Mouse (Mus musculus) ovary, postnatal 10 days (tissue): Measurements from ENCODE around the gene Fras1.

Experiments used
- DNase-seq: peaks from one replicate; pipeline ENCODE4 v3.0.0; 2022; ENCODE audit warnings: low spot score

Fras1 gene

DNA sequence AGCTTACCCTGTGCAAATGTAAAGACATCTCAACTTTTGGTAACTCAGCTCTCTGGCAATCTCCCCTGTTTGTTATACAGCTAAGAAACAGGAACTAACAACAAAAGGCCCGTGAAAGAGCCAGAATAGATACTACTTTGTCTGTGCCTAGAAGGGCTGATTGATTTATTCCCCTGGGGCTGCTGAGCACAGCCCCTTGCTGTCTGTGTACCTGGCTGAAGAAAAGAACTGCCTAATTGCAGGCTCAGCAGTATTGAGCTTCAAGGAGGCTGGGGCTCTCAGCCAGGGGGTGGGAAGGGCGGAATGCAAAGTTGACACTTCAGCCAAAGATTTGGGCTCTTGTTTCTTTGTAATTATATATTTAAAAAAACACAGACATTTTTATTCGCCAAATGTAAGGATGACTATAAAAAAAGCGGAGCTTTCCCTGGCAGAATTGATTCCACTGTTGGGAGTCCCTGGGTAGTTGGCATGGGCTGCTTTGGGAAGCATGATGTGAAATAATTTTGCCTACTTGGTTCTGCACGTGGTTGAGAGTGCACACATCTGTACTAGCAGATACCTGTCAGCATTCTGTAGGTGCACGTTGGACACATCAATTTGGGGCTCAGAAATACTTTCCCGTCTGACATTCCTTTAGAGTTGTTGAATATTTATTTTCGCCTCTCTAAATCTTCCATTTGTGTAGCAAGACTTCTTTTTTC, 31.5 kb downstream of the Fras1 start:
- DNase-seq, result no peak

DNA sequence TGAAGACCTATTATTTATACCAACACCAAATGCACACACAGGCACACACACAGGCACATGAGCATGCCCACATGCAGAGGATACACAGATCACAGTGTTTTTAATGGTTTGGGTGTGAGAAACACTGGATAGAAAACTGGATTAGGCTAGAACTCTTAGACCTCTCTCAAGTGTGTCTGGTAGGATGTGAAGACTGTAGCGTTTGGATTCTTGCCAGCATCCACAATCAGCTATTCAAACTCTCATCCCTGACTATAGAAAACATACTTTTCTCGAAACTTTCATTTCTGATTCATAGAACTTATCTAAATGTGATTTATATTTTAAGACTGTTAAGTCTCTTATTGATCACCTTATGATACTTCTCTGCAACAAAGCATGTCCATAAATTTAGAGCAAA, 34.5 kb downstream of the Fras1 start:
- no peak for DNase-seq

DNA sequence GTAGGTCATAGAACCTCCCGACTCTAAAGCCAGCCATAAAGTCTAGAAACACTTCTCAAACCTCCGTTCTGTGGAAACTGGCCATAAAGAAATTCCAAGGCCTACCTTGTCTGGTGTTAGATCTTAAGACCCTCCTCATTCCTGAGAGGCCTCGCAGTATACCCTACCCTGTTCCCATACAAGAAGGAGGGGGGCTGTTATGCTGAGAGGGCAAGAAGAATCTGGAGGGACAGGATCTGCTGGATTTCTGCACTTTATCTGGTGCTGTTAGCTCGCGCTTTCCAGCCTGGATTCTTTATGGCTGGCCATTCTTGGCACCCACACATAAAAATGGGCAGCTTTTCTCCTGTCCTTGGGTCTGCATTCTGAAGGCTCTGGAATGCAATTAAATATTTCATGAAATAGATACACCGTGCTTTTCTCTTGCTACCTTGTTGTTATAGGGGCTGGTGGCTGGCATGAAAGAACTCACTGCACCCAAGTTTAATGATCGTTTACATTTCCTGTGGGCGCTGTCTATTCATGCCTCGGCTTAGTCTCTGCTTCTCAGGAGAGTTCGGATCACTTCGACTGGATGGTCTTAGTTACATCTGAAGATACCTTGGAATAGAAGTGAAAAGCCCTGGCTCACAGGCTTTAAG, 39.1 kb downstream of the Fras1 start:
- DNase-seq, result no peak

DNA sequence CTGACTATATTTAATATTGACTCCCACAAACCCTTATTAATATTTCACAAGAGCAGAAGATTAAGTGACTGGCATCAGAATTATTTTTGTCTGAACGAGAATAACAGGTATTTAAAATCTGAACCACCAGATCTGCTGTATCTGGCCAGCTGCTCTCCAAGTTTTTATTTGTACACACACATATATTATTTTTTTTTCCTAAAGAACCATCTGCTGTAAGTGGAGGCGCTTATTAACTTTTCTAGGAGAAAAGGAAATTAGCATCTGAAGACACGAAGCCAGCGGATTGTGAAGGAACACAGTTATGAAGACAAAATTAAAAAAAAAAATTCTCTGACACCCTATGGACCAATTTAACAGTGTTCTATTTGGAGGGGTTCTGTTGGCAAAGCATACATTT, 43.4 kb downstream of the Fras1 start:
- DNase-seq, result no peak

DNA sequence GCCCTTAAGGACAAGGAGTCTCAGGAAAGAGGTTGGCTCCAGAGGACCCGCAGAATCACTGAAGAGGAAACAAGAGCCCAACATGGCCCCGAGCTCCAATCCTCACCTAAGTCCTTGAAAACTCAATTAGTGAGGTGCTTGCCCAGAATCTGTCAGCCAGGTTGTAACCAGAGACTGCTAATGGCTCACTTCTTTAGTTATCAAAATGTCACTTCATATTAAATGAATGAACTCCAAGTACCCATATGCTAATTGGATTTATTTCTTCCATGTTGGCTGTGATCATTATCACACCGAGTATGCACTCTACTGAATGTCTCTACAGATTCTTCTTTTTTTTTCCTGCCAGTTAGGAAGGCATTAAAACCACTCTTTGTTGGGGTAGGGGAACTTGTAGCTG, 47.8 kb downstream of the Fras1 start:
- no peak for DNase-seq

DNA sequence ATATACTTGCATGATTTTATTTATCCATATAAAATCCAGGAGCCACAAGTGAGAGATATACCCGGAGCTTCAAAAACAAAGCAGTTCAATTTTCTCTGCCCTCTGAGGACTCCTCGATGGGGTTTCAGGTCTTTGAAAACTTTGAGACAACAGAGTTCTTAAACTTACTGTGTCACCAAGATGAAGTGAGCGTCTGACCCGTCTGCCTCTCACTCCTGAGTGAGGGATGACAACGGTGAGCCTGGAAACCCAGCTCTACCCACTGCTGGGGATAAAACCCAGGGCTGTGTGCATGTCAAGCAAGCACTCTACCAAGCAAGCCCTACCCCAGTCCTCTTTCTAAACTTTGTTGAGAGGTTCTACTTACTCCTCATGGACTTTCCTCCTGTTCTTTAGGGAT, 49.0 kb downstream of the Fras1 start:
- no peak for DNase-seq

DNA sequence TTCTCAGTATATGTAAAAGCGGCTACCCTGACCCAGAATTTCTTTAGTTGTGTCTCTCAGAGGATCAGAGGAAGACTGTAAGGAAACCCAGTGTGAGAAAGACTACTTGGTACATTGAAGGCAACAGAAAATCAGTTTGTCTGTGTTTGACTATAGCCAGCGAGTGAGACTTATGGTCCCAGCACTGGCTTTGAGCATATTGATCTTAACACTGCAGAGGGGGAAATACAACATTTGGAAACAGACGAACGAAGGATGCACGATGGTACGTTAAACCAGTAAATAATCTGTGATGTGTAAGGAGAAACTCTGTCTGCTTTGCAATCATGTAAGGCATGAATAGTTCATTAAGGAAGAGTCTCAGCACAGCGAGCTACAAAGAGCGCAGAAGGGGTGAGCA, 51.6 kb downstream of the Fras1 start:
- DNase-seq, result no peak

DNA sequence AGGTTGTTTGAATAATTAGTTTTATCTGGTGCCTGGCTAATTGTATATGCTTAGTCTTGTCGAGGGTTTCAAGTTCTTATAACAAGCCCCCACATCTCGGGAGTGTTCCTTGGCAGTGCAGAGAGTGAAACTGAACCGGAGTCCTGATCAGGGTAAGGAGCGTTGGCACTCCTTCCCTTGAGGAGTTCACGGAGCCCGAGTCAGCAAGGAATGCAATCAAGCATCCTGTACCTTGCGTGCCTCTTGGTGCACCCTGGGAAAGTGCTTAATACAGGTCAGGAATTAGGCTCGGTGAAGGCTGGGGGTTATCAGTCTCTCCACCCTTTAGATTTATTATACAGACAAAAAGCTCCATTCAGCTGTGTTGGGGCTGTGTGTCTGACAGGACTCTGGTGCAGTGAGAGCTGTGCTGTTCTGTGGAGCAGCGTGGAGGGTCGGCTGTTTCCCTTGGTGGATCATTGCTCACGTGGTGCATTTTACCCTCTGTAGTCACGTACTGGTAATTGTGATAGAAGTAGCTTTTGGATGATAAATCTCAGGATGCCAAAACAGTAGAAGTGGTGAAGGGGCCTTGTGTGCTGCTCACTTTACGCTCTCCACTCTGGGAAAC, 55.9 kb downstream of the Fras1 start:
- DNase-seq, result no peak

DNA sequence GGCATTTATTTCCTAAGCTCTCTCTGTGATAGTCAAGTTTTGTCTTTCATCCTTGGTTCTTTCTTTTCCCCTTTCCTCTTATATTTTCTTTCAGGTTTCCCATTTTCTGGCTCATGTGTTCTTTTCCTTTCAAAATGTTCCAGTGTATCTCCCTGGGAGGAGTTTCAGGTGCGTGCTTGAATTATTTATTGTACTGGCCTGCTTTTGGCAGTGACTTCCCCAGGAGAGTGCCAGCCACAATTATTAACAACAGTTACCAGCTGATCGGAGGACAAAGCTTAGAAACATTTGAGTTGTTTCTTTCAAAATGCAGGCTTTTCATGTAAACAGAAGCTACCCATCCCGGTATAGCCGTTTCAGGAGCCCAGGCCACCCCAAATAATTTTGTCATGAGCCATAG, 64.1 kb downstream of the Fras1 start:
- DNase-seq, result no peak

DNA sequence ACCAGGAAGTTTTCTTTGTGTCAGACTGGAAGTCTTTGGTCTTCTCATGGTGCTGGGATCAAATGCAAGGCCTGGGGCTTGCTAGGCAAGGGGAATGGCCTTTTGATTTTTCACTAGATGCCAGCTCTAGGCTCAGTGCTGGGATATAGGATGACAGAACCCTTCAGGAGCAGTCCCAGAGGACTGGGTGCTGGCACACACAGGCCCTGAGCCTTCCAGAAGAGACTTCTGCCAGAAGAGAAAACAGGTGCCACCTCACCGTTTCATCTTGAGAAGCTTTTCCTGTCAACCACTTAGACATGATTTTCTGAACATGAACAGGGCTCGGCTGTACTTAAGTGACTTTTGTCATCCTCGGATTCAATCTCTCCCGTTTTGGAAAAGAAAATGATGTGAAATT, 66.1 kb downstream of the Fras1 start:
- DNase-seq, result no peak

DNA sequence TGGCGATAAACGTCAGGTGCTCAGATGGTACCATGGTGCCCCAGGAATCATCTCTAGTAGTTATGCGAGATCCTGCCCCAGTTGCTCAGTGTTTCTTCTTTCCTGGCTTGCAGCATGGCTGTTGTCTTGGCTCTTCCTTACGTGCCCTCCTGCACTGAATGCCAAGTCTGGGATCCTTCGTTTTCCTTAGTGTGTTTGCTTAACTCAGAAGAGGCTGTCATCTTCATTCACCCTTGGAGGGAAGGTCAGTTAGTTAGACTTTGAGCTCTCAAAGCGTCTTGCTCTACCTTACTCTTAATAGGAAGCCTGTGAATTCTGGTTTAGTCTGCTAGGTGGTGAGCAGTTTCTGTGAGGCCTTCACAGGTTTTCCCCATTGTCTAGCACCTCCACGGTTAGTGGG, 73.7 kb downstream of the Fras1 start:
- no peak for DNase-seq

DNA sequence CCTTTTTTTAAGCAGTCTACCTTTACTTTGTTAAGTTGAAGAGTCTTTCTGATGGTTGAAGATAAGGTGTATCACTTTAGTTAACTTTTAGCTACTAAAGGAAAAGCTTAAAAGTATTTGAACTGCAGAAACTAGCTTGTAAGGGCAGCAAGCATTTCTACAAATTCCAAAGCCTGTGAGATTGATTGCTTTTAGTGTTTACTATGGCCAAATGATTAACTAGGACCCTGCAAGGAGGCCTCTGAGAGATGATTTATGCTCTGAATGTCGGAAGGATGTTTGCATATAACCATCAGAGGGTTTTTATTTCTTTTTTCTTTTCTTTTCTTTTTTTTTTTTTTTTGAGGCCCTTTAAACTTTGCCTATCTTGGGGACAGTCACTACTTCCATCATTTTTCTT, 78.3 kb downstream of the Fras1 start:
- no peak for DNase-seq

DNA sequence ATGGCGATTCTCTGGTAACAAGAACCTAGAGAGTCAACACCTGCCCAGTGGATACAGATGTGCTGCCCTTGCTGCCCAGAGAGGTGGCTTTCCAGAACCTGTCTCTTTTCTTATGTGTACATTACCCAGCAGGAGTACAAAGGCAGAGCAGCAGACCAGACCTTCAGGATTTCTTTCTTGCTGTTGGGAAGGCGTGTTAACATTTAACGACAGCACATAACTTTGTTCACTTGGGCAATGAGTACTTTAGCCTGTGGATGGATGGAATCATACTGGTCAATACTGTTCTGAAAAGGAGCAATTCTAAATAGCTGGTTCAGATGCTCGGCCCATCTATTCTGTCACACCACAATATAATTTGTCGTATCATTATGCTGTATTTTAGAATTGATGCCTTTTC, 79.6 kb downstream of the Fras1 start:
- no peak for DNase-seq

DNA sequence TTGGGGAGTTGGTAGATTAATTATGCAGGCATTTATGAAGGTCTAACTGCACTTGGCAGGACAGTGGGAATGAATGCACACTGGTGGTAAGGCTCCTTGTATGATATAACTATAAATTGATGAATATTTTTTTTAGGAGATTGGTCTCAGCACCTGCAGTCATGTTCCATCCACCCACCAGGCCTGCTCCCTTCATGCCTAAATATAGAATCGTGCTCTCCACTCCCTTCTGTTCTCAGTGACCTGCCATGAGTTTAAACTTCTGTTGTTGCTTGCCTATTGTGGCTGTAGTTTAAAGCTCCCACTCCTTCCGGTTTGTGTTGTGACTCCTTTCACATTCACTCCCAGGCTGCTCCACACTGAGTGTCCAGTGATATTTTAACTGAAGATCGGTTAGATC, 80.7 kb downstream of the Fras1 start:
- DNase-seq, result no peak

DNA sequence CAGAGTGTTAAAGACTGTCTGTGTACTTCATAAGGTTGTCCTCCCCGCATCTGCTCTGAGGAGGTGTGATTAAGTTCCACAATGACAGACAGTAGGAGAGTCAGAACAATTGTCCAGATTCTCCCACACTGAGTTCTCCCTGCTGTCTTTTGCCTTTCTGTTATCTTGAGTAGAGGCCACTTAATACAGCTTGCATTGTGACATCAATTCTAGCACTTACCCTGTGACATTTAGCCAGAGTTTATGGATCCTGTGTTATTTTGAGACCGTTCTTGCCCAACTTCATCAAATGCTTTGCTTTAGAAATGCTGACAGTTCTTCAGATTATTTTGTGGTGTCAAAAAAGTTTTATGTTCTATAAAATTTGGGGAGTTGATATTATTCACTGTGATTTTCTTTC, 81.5 kb downstream of the Fras1 start:
- DNase-seq, result no peak

DNA sequence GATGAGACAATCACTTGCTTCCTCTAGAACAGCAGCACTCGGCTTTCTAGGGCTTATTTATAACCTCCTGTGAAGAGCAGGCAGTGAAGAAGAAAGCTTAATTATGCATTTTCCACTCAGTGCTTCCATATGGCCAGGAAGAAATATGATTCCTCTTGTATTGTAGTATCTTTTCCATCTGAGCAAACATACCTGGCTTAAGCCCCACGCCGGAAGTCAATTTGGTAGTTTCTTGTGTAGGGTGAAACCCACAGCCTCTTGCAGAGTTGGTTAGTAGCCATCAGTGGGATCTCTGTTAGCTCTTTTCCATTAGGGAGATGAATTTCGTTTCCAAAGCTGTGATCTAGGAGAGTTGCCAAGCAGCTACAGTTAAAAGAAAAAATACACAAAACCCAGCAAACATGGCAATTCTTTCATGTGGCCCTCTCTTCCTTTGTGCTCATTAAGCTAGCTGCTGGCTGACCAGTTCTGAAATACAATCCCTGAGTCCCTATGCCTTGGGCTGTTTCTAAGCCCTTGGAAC, 83.7 kb downstream of the Fras1 start:
- DNase-seq, result no peak

DNA sequence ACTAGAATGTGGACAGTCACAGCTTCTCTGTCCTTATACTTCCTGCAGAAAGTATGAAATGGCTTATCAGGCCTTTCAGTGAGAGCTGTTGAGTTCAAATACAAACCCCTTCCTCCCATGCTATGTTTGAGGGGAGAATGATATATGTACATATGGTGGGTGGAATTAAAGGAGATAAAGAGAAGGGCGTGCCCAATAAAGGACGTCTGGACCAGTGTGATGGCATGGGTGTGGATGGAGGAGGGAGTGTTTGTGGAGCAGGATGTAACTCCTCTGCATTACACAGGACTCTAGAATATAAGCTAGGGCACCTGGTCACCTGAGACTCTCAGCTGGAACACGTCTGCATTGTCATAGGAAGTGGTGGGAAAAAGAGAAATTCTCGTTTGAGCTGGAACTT, 85.8 kb downstream of the Fras1 start:
- no peak for DNase-seq

DNA sequence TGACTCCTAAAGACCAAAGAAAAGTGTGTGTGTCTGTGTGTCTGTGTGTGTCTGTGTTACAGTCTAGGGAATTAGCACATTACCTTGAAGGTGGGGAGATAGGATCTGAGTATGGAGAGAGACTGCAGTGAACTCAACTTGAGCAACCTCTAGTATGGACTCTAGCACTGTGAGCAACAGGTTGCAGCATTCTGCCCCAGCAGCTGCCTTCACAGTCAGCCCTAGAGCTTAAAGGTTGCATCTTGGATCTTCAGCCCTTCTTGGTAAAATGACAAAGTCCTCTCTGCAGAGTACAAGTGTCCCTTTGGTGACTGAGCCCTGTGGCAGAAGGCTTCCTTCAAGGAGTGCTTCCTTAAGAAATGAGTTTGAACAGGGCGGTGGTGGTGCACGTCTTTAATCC, 88.4 kb downstream of the Fras1 start:
- no peak for DNase-seq

DNA sequence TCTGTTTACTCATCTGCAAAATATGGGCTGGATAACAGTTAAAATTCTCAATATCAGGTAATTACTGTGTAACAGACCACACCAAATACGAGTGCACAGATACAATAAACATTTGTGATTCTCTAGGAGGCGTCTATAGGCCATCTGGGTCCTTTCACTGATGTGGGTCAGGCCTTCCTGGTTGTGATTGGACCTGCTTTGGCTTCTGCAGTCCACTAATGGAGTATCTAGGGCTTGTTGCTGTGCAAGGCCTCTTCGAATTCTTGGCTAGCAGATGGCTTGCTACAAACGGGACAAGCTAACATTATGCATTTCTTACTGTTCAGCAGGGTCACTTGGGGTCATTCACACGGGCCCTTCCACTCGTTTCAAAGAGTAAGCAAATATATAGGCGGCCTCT, 92.7 kb downstream of the Fras1 start:
- no peak for DNase-seq

DNA sequence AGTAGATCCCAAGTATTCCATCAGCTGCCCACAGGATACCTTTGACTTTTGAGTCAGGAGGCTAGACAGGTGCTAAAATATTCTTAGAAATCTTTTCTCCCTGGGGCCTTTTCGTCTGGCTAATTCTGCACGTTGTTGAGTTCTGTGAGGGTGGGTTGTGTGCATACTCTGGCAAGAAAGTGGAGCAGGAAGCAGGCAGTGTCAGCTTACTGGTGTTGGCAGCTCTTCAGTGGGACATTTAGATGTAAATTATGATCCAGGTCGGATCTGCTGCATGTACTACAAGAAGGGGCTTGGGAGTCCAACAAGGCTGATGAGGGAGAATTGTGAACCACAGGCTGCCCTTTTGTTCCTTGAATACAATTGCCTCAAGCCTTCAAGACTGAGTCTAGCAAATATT, 98.2 kb downstream of the Fras1 start:
- DNase-seq, result no peak

DNA sequence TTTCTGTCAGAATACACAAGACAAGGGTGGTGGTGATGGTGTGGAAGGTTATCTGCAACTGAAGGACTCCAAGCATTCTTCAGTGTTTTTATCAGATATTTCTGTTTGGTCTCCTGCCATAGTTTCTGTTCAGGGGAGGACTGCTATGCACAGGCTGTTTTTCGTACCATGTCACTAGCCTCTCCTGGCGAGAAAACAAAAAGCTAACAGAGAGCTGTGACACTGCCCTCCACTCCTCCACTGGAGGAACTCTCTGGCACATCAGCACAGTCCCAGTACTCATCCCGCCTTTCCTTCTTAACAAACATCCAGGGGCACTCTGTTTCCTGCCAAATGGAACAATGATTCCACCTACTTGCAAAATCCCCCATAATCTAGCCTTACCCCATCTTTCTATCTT, 101.7 kb downstream of the Fras1 start:
- DNase-seq, result no peak

DNA sequence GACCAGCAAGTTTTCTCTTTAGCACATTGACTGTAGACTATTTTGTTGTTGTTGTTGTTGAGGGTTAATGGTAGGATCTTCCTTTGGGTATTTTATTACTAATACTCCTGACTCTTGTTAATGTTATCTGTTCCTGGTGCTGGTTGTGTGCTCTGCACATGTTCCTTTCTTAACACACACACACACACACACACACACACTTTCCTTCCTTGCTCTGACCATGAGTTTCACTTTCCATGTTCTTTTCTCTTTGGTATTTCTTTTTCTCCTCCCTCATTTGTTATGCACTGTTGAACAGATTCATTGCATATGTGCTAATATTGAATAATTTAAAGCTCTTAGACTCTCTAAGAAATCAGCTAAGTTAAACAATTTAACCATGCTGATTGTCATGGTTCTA, 105.2 kb downstream of the Fras1 start:
- no peak for DNase-seq

DNA sequence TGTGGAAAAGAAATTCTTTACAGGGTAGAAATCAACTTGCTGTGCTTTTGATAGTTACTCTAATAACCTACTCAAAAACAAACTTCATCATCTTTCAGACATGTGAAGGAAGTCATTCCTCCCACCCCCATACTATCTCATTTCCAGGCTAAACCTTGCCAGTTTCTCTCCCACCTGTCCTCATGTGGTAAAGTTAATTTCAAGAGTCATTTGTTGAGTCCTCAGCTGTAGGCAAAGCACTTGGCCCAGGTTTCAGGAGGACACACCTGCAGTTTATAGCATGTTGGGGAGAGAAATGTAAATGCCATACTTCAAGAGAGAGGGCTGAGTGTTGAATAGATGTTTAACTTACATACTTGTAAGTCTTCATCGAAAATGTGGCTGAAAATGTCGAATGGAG, 107.4 kb downstream of the Fras1 start:
- no peak for DNase-seq

DNA sequence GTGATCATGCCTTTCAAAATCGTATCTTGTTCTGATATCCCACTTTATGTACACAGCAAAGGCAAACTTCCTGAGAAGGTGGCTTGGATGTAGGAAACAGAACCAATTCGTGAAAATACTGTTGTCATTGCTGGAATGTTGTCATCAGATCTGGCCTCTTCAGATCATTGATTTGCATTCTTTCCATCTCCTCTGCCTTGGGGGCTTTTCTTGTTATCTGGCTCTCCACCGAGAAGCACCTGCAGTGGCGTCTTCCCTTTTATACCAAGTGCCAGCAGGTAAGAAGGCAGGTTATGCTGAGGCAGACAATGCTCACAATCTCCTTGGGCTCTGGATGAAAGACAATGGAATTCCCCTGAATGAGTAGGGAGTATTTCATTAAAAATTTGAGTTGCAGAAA, 108.3 kb downstream of the Fras1 start:
- DNase-seq, result no peak
